Mouse (Mus musculus) ES-E14 (cell line): ENCODE measurements at regions not wholly inside any gene's neighbourhood (a gene's known extent, or its start where the extent isn't known, plus 50 kb on each side); places are given as distances from the start of the nearest gene placed in this dataset.

Experiments
- DNase-seq: peaks from one replicate; pipeline ENCODE4 v3.0.0-alpha.2; 2013; ENCODE audit warnings: low read depth, low spot score
- H3K27ac ChIP-seq: 2 replicates; pipeline ENCODE4 v1.5.1; 2012; ENCODE audit warnings: low read depth, mild to moderate bottlenecking, low read length, moderate library complexity, mixed read lengths; ENCODE audit not compliant: poor library complexity, insufficient read depth, severe bottlenecking
- H3K36me3 ChIP-seq: 2 replicates; pipeline ENCODE4 v1.6.1; 2012; ENCODE audit warnings: mild to moderate bottlenecking, low read length, moderate library complexity, mixed read lengths; ENCODE audit not compliant: control insufficient read depth, poor library complexity, insufficient read depth, severe bottlenecking
- H3K4me1 ChIP-seq, 2 experiments: fragments of 150-350 bp in 1 of 2; sonication (generic) in 1 of 2; 2 replicates each; pipeline ENCODE4 v1.6.1; 2012; ENCODE audit warnings: low read length in 2 of 2, mild to moderate bottlenecking in 1 of 2, mixed read lengths in 1 of 2; ENCODE audit not compliant: control insufficient read depth in 2 of 2, insufficient read depth in 2 of 2, poor library complexity in 1 of 2
- H3K4me3 ChIP-seq, 2 experiments: fragments of 150-350 bp in 1 of 2; sonication (generic) in 1 of 2; 2 replicates each; pipeline ENCODE4 v1.5.1; 2012; ENCODE audit warnings: low read length in 2 of 2, low read depth in 1 of 2, mild to moderate bottlenecking in 1 of 2, mixed read lengths in 1 of 2; ENCODE audit not compliant: insufficient read depth in 1 of 2, poor library complexity in 1 of 2, severe bottlenecking in 1 of 2
- H3K9ac ChIP-seq: 2 replicates; pipeline ENCODE4 v1.6.1; 2012; ENCODE audit warnings: low read depth, mild to moderate bottlenecking, low read length, mixed read lengths; ENCODE audit not compliant: poor library complexity, insufficient read depth, severe bottlenecking
- H3K9me3 ChIP-seq: fragments of 150-350 bp; sonication (generic); 2 replicates; pipeline ENCODE4 v1.6.1; 2012; ENCODE audit warnings: low read depth, mild to moderate bottlenecking, low read length; ENCODE audit not compliant: control insufficient read depth, insufficient read depth
- CHD2 ChIP-seq: IDR thresholded peaks from 2 replicates; pipeline ENCODE4 v1.6.1; 2014; ENCODE audit warnings: mild to moderate bottlenecking, low read depth, low read length, inconsistent platforms
- HCFC1 ChIP-seq: IDR thresholded peaks from 2 replicates; pipeline ENCODE4 v1.6.1; 2012; ENCODE audit warnings: low read length, inconsistent platforms, borderline replicate concordance; ENCODE audit not compliant: insufficient read depth
- MAFK ChIP-seq: IDR thresholded peaks from 2 replicates; pipeline ENCODE4 v1.6.1; 2014; ENCODE audit warnings: mild to moderate bottlenecking, low read depth, low read length, inconsistent platforms; ENCODE audit not compliant: insufficient read depth
- ZC3H11A ChIP-seq: IDR thresholded peaks from 2 replicates; pipeline ENCODE4 v1.6.1; 2012; ENCODE audit warnings: low read depth, mild to moderate bottlenecking, inconsistent platforms, low read length, borderline replicate concordance
- ZNF384 ChIP-seq: IDR thresholded peaks from 2 replicates; pipeline ENCODE4 v1.6.1; 2012; ENCODE audit warnings: low read depth, low read length, inconsistent platforms
- in situ Hi-C, 2 experiments: fragments of 600-800 bp; cut with MboI; formaldehyde crosslinking; loops; one replicate each; pipeline ENCODE4 v1.15.1; 2025; ENCODE audit warnings: low sequenced_read_pairs in 2 of 2, inconsistent platforms in 1 of 2; ENCODE audit not compliant: unreplicated experiment in 2 of 2

- Histone ChIP-seq H3K9me3 (no peaks in the 10 kb centered on the region), H3K4me3 (no peak overlapping the region), H3K9ac (no peak overlapping the region), H3K27ac (no peak overlapping the region), H3K36me3 (no peaks in the 10 kb centered on the region), H3K4me1 (no peaks in the 10 kb centered on the region)
- DNase-seq: no peak
- TF ChIP-seq ZC3H11A (no peak), MAFK (no peak), CHD2 (no peak), HCFC1 (no peak), ZNF384 (no peak)
- in situ Hi-C loops: no loop called here
Measured at GRCm38 (mm10) chr1:194225786-194226185, 392.2 kb upstream of the Plxna2 start.

DNA sequence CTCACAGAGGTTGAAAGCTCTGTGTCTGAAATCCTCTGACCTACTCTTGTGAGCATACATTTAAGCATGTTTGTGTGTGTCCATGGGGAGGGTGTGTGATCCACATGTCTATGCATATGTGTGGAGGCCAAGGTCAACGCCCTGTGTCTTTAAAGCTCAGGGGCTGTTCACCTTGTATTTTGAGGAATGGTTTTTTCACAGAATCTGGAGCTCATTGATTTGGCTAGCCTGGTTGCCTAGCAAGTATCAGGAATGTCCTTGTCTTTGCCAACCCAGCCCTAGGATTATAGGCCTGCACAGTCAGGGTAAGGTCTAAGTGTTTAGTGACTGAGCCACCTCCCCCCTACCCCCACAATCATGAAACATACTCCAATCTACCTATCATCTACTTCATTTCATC lies 394.0 kb upstream of the Plxna2 start:
- no peaks in the 10 kb centered on the region for H3K9me3 ChIP-seq
- no peak for DNase-seq
- no peaks in the 10 kb centered on the region for H3K36me3 ChIP-seq
- TF ChIP-seq ZNF384 (no peak), HCFC1 (no peak), MAFK (no peak), ZC3H11A (no peak), CHD2 (no peak)
- in situ Hi-C loops: no loop called here
- H3K9ac ChIP-seq: no peak overlapping the region
- H3K4me1 ChIP-seq: no peaks in the 10 kb centered on the region
- H3K4me3 ChIP-seq: no peak overlapping the region
- H3K27ac ChIP-seq: no peak overlapping the region

DNA sequence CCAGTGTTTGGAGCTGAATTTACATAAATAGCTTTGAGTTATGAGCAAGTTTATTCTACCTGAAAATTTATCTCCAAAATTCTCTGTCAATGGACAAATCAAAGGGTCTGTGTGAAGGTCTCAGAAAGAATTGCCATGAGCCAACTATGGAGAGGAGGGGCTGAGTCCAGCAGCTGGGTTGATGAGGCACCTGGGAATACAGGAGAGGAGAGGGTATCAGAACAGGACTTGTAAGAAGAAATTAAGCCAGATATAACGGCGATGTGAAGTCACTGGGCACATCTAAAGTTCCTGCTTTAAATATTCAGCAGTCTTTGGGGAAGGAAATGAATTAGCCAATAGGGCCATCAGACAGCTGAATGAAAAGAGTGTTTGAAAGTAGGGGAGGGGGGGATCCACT lies 394.4 kb upstream of the Plxna2 start:
- H3K27ac ChIP-seq: no peak overlapping the region
- no peak overlapping the region for H3K4me3 ChIP-seq
- no peaks in the 10 kb centered on the region for H3K36me3 ChIP-seq
- no peaks in the 10 kb centered on the region for H3K9me3 ChIP-seq
- no peaks in the 10 kb centered on the region for H3K4me1 ChIP-seq
- no peak overlapping the region for H3K9ac ChIP-seq
- DNase-seq: no peak
- TF ChIP-seq MAFK (no peak), ZC3H11A (no peak), ZNF384 (no peak), HCFC1 (no peak), CHD2 (no peak)
- in situ Hi-C loops: no loop called here

GRCm38 (mm10) chr1:194223015-194223414 lies 395.0 kb upstream of the Plxna2 start:
- Histone ChIP-seq H3K4me1 (no peaks in the 10 kb centered on the region), H3K36me3 (no peaks in the 10 kb centered on the region), H3K4me3 (no peak overlapping the region), H3K9ac (no peak overlapping the region), H3K9me3 (no peaks in the 10 kb centered on the region), H3K27ac (no peak overlapping the region)
- DNase-seq: peak; percentile 41
- TF ChIP-seq ZC3H11A: peak; percentile 31; the same call in 1 of the 2 replicates
- no peak for TF ChIP-seq ZNF384
- no peak for TF ChIP-seq HCFC1
- in situ Hi-C loops: no loop called here

DNA sequence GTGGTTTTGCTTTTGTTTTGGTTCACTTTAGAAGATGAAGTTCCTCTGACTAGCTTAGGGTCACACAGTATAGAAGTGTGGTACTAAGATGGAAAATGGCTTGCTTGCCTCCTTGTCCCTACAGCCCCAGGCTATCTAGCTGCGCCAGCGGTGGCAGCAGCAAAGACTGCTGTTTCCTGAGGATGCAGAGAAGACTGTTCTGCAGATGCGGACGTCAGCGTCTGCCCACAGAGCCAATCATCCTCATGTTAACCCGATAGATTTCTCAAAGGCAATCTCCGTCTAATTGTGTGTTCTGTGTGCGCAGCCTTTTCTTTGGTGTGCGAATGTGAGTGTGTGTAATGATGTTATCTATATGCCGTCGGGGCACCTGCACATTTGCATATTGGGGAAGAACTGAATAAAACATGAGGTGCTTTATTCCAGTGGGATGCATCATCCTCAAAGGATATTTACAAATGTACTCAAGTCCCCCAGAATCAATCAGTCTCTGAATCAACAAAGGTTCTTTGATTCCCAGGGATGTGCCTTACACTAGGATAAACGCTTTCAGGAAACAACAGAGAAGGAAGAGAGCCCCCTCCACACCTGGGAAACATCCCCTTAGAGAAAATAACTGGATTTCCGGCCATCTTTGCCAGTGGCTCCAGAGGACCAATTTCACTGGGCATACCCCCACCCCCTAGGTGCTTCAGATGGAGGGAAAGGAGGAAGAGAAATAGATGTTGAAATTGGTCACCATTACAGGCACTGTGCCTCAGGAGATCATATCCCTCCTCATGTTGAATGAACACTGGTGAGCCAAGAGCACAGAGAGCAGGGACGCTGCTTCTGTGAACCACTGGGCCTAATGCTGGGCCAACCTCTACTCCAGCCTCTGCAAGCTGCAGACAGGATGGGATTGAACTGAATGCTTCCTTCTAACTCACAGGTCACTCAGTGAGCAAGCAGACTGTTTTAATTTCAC lies 409.7 kb upstream of the Plxna2 start:
- Histone ChIP-seq H3K36me3 (no peaks in the 10 kb centered on the region), H3K9ac (no peak overlapping the region), H3K27ac (no peak overlapping the region), H3K9me3 (no peaks in the 10 kb centered on the region), H3K4me3 (no peak overlapping the region), H3K4me1 (peaks cover 0 to 2% of the 10 kb centered on the region in 2 experiments; a peak in 1 of 4 replicates)
- DNase-seq: no peak
- in situ Hi-C loops: no loop called here
- TF ChIP-seq HCFC1 (no peak), ZC3H11A (no peak), ZNF384 (no peak), CHD2 (no peak), MAFK (no peak)
